Mouse (Mus musculus): ENCODE results near the gene 6030452D12Rik.

Gene 6030452D12Rik

GRCm38 (mm10) chr8:106500018-106500685 lies at the start of gene 6030452D12Rik:
6030452D12Rik (plus strand) TSS chr8:106500522.
- DNase-seq (ENCODE audit: low read depth, low spot score): no peak

GRCm38 (mm10) chr8:106451301-106452085 lies 48.8 kb upstream of the 6030452D12Rik start:
- DNase-seq (ENCODE audit: low read depth, low spot score): no peak

GRCm38 (mm10) chr8:106452701-106453481 lies 47.4 kb upstream of the 6030452D12Rik start:
- no peak for DNase-seq (ENCODE audit: low read depth, low spot score)

GRCm38 (mm10) chr8:106454036-106454435 lies 46.3 kb upstream of the 6030452D12Rik start:
- no peak for DNase-seq (ENCODE audit: low read depth, low spot score)

DNA sequence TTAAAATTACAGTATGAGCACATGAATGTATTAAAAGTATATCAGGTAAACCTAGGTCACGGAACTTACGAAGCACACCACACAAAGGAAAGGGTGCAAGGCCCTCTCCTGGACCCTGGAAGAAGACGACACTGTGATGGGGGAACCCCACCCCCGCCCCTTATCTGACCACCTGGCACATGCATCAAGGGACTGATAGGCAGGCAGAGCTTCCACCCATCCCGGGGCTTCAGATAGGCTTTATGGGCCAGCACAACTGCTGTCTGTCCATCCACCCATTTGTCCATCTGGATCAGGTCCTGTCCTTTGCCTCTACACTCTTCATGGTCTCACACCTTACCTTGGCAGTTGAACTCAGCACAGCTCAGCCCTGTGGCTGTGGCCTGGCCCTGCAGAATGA lies 38.2 kb upstream of the 6030452D12Rik start:
- no peak for DNase-seq (ENCODE audit: low read depth, low spot score)

GRCm38 (mm10) chr8:106463795-106464194 lies 36.5 kb upstream of the 6030452D12Rik start:
- DNase-seq (ENCODE audit: low read depth, low spot score): no peak

DNA sequence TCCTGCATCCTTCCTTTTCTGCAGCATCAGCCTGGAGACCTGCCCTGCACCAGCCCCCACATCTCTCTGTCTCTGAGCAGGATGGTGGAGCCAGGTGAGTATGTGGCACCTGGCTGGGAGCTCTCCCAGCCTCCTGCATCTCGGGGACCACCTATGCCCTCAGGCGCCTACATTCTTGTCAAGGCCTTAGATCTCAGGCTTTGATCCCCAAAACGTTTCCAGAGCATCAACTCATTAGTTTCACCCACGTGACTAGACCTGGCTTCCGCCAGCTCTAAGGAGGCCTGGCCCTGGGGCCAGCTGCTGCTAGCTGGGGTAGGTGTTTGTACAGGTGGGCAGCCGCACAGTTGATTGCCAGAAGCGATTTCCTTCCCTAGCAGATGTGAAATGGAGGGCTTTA lies 30.8 kb upstream of the 6030452D12Rik start:
- peak; percentile 80 for DNase-seq (ENCODE audit: low read depth, low spot score)

DNA sequence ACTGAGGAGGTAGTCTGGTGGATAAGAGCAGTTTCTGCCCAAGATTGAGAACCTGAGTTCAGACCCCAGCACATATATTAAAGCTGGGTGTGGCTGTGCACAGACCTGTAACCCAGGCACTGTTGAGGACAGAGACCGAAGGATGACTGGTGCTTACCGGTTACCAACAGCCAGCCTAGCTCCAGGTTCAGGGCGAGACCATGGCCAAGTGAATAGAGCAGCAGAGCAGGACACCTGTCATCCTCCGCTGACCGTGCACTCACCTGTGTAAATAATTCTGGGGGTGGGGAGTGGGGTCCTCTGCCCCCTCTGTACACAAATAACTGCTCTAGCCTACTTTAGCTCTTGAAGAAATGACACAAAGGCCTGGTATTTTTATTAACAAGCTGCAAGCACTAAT lies 26.3 kb upstream of the 6030452D12Rik start:
- no peak for DNase-seq (ENCODE audit: low read depth, low spot score)

GRCm38 (mm10) chr8:106504241-106504640 lies 3.9 kb downstream of the 6030452D12Rik start:
- DNase-seq (ENCODE audit: low read depth, low spot score): no peak

GRCm38 (mm10) chr8:106505328-106505965 lies 5.1 kb downstream of the 6030452D12Rik start:
- no peak for DNase-seq (ENCODE audit: low read depth, low spot score)

DNA sequence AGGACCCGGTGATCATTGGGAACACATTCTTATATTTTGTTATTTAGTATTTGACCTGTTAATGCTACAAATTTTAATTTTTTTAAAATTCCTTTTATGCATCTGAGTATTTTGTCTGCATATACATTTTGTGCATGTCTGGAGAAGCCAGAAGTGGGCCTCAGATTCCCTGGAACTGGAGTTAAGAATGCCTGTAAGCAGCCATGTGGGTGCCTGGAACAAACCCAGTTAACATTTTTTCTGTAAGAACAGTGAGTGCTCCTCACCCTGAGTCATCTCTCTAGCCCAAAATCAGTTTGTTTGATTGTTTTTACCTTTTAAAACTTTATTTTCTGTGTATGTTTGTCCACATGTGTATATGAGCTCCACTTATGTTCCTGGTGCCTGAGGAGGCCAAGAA lies 5.8 kb downstream of the 6030452D12Rik start:
- no peak for DNase-seq (ENCODE audit: low read depth, low spot score)

DNA sequence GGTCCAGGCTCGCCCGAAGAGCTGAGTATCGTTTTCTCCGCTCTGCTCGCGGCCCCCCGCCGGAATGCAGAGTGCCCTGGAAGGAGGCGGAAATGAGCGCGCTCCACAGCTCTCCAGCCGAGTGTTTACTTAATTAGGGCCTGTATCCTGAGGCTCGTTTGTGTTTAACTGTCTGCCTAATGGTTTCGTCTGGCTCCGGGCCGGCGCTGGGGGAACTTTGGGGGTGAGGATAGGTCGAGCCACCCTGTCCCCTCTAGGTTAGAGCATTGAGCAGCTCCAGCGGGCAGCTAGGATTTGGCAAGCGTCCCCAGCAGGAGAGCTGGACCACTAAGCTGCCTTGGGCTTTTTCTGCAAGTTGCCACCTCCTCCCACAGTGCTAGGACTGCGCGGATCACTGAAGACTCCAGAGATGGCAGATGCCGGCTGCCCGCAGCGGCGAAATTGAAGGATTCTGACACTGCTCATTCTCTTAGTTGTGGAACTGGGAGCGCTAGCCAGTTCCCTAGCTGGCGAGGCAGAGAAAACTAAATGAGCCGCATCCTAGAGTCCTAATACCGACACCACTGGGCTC lies 7.5 kb downstream of the 6030452D12Rik start:
- DNase-seq (ENCODE audit: low read depth, low spot score): peak; percentile 80

DNA sequence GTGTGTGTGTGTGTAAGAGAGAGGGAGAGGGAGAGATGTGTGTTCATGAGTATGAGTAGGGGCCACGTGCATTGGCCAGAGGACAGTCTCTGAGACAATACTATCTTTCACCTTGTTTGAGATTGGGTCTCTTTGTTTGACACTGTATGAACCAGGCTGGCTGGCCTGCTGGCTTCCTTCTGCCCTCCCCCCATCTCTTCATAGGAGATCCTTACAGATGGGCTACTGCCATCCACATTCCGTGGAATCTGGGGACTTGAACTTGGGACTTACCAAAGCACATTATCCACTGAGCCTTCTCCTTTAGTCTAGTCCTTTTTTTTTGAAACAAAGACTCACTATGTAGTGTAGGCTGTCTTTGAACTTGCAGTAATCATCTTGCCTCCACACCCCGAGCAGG lies 8.1 kb downstream of the 6030452D12Rik start:
- no peak for DNase-seq (ENCODE audit: low read depth, low spot score)

DNA sequence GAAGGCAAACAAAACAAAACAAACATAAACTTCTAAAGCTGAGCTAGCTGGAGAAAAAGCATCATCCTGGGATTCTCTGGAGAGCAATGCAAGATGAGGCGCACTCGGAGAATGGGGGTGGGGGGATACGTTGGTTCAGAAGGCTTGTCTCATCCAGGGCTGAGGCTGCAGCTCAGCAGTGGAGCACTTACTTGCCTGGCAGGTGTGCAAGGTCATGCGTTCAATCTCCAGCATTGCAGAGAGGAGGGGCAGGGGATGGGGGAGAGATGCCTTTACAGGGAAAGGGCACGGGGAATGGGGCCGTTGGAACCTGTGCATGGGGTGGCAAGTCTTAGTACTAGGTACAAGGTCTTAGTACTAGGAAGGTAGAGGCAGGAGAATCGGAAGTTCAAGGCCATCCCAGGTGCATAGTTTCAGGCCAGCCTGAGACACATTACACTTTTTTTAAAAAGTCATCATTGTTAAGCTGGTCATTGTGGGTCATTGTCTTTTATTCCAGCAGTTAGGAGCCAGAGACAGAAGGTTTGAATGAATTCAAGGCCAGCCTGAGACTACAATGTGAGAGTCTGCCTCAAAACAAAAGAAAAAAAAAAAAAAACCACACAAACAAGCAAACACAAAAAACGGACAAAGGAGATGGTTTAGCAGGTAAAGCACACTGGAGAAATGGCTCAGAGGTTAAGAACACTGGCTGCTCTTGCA lies 8.9 kb downstream of the 6030452D12Rik start:
- DNase-seq (ENCODE audit: low read depth, low spot score): no peak

- DNase-seq (ENCODE audit: low read depth, low spot score): peak; percentile 74
Observed at GRCm38 (mm10) chr8:106510365-106510975, 10.1 kb downstream of the 6030452D12Rik start, which contains the start of gene Cdh3. Cdh3 (plus strand) TSS chr8:106510891.

- no peak for DNase-seq (ENCODE audit: low read depth, low spot score)
Observed at GRCm38 (mm10) chr8:106511065-106511501, 10.8 kb downstream of the 6030452D12Rik start.

DNA sequence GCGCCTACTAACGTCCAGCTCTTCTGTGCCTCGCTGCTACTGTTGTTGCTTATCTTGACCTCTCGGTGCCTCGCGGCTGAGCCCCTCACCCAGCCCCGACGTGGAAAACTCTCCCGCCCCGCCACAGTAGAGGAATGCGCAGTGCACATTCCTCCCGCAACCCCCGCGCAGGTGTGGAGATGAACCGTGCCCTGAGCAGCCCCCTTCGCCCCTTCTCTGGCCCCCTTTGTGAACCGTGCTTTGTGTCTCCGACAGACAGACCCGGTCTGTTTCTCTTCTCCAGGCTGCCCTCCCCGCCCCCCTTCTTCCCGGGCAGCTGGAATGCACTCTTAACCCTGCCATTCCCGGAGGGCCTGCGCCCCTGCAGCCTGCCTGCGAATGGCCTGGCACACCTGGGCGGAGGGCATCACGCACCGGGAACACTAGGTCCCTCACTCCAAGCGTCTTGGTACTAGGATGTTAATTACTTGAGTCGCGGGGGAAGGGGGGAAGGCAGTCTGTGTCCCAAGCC lies 11.3 kb downstream of the 6030452D12Rik start:
- DNase-seq (ENCODE audit: low read depth, low spot score): peak; percentile 68

DNA sequence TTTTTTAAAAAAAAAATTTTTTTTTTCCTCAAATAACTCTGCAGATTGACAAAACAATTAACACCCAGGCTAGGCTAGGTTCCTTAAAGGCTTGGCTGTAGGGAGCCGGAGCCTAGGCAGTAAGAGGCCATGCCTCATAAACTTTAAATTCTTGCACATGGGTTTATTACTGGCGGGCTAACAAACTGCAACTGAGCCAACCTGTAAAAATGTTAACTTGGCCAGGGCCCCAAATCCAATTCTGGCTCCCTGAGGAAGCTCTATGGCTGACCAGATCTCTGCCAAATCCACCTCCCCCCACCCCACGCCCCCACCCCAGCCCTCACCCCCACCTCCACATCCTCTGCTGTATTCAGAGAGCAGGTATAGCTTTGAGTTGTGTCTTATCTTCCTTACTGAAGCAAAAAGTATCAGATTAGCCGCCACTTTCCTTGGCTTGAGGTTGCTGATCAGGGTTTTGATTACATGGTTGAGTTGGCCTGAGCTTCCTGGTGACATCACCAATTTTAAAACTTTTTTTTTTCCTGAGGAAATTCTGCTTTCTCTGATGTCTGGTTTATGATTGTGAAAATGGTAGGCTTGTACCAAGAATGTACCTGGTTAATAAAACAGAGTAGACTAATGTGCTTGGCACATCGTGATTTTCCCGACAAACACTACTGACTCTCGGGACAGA lies 12.3 kb downstream of the 6030452D12Rik start:
- peak; percentile 52 for DNase-seq (ENCODE audit: low read depth, low spot score)

GRCm38 (mm10) chr8:106515946-106516479 lies 15.7 kb downstream of the 6030452D12Rik start:
- DNase-seq (ENCODE audit: low read depth, low spot score): no peak

All from forelimb bud, embryonic 11.5 days (tissue).